Mouse (Mus musculus) urinary bladder, adult 2 months (tissue): Measurements from ENCODE around the gene Cpa3. TPM values are rescaled to one million over a fixed set of nuclear protein-coding genes. Genes with fewer than 3 reads are reported as not detected.

ENCODE experiments used
- polyA plus RNA-seq: library from polyadenylated mRNA; depleted of rRNA; stranded (reverse); fragments of >200 nt; gene quantifications from 2 replicates; pipeline ENCODE4 v1.2.3, GENCODE M21; 2012; rRNA removed

Cpa3 gene
- polyA plus RNA-seq, 1 experiment = 4.4 TPM

Other genes starting within 250 kb of the Cpa3 start
- gene Hps3, start 206.9 kb downstream of the Cpa3 start, polyA plus RNA-seq = 14.0 and 18.9 TPM in 2 replicates
- 17.4 and 18.1 TPM in 2 replicates for gene Hltf, start 184.4 kb downstream of the Cpa3 start, polyA plus RNA-seq
- 45.2 and 52.0 TPM in 2 replicates for gene Gyg, start 86.9 kb downstream of the Cpa3 start, polyA plus RNA-seq
- gene Cpb1, start 33.6 kb upstream of the Cpa3 start, polyA plus RNA-seq = 0.94 and 1.4 TPM in 2 replicates
- gene Agtr1b, start 125.0 kb upstream of the Cpa3 start, polyA plus RNA-seq = 0.93 and 1.3 TPM in 2 replicates